In genomic region chr5:64314288-64315052, GRCm38 (mm10) we compare ENCODE assay signal across 12 mouse cellular contexts.
DNase-seq lines count a peak whose midpoint lies in the region; ATAC-seq lines count a peak whose summit lies in the region.
"Had no signal": no experiment of that assay in that cellular context is flagged by ENCODE, and none has a peak within 500 bp of the region (broad histone marks: within the 10 kb centered on the region; RNA-seq: fewer than 3 reads in every experiment).

No protein-coding gene starts in this region.

- no peak overlapping the region for H3K4me3 ChIP-seq in hindbrain, embryonic 12.5 days
- H3K4me3 ChIP-seq in midbrain, embryonic 12.5 days: no peak overlapping the region
- H3K4me3 ChIP-seq: erythroblast, embryonic 14.5 days; heart, embryonic 10.5 days; liver, embryonic 15.5 days; myocyte had no signal

- ATAC-seq in hindbrain, embryonic 12.5 days (ENCODE audit: low FRiP score): peak; percentile 83
- ATAC-seq in midbrain, embryonic 12.5 days (ENCODE audit: low FRiP score, low read depth): peak; percentile 88

- peaks cover 32% of the 10 kb centered on the region for H3K4me1 ChIP-seq in hindbrain, embryonic 12.5 days
- H3K4me1 ChIP-seq in midbrain, embryonic 12.5 days: peaks cover 26% of the 10 kb centered on the region

- H3K9me3 ChIP-seq in hindbrain, embryonic 12.5 days (replicated peaks): no peaks in the 10 kb centered on the region
- no peaks in the 10 kb centered on the region for H3K9me3 ChIP-seq in midbrain, embryonic 12.5 days
- H3K9me3 ChIP-seq: heart, embryonic 10.5 days; liver, embryonic 15.5 days had no signal

- H3K27me3 ChIP-seq in hindbrain, embryonic 12.5 days: no peaks in the 10 kb centered on the region
- H3K27me3 ChIP-seq in midbrain, embryonic 12.5 days: no peaks in the 10 kb centered on the region
- H3K27me3 ChIP-seq: liver, embryonic 15.5 days had no signal

- peak; percentile 23 for DNase-seq in embryo, embryonic 11 days
- DNase-seq in embryo, embryonic 10.5 days (ENCODE audit: low spot score): no peak
- peak; percentile 30 for DNase-seq in 3134 (ENCODE audit: extremely low read depth, insufficient read length, low spot score)
- DNase-seq in ovary, adult 18-20 months (ENCODE audit: low spot score): no peak
- DNase-seq in cerebellum, postnatal 25 days: no peak
- no peak for DNase-seq in adrenal gland, postnatal 14 days

- WGBS in hindbrain, embryonic 12.5 days: 24% methylated on average over 6 of the region's 6 CpGs
- 12% methylated on average over 6 of the region's 6 CpGs for WGBS in midbrain, embryonic 12.5 days

- peak overlapping the region; percentile 91 for H3K27ac ChIP-seq in hindbrain, embryonic 12.5 days
- H3K27ac ChIP-seq in midbrain, embryonic 12.5 days (replicated peaks): peak overlapping the region; percentile 86
- H3K27ac ChIP-seq: heart, embryonic 10.5 days; liver, embryonic 15.5 days had no signal

- peaks cover 1% of the 10 kb centered on the region; the same call in 1 of the 2 replicates for H3K36me3 ChIP-seq in hindbrain, embryonic 12.5 days
- 0 out of 2 replicates have a peak, but pooled peaks cover 4% of the 10 kb centered on the region for H3K36me3 ChIP-seq in midbrain, embryonic 12.5 days

- H3K9ac ChIP-seq in hindbrain, embryonic 12.5 days: no peak overlapping the region
- H3K9ac ChIP-seq in midbrain, embryonic 12.5 days (replicated peaks): no peak overlapping the region
- H3K9ac ChIP-seq: liver, embryonic 15.5 days had no signal

- no peak overlapping the region for H3K4me2 ChIP-seq in hindbrain, embryonic 12.5 days (replicated peaks)
- H3K4me2 ChIP-seq in midbrain, embryonic 12.5 days (replicated peaks): no peak overlapping the region
- H3K4me2 ChIP-seq: liver, embryonic 15.5 days had no signal

Comparison
In these comparisons a context has a peak if more than half of its experiments do, and no peak if none do; other contexts are left out.
1. DNase-seq: peak in embryo, embryonic 11 days (single experiment) and 3134 (single experiment); none in embryo, embryonic 10.5 days (single experiment), ovary, adult 18-20 months (single experiment), cerebellum, postnatal 25 days (0 of 2) and adrenal gland, postnatal 14 days (single experiment).